Mouse (Mus musculus): Measurements from ENCODE around the gene Cyp1a1. TPM values are rescaled to one million over a fixed set of nuclear protein-coding genes. Genes with fewer than 3 reads are reported as not detected.

Gene Cyp1a1
- polyA plus RNA-seq, 1 experiment from 2014 or later, result 0.11 TPM

DNA sequence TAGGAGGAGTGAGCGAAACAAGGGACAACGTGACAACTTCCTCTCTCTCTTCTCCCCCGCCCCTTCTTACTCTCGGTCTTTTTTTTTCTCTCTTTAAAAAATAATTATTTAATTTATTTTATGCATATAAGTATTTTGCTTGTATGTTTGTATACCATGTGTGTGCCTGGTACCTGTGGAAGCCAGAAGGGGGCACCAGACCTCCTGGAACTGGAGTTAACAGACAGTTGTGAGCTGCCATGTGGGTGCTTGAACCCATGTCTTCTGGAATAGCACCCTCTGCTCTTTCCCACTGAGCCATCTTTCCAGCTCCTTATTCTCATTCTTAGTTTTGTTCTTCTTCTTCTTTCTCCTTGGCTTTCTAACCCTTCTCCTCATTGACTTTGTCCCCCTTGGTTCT, 28.8 kb upstream of the Cyp1a1 start:
- H3K9me3 ChIP-seq, result no peaks in the 10 kb centered on the region
- H3K4me3 ChIP-seq, result no peak overlapping the region
- no peak for ATAC-seq (ENCODE audit: borderline replicate concordance, extremely low read depth, low FRiP score, low TSS enrichment)
- peaks cover 17% of the 10 kb centered on the region for H3K4me1 ChIP-seq
- no peak overlapping the region for H3K4me2 ChIP-seq
- peaks cover 7% of the 10 kb centered on the region; the same call in 1 of the 2 replicates for H3K27me3 ChIP-seq
- H3K9ac ChIP-seq, result no peak overlapping the region
- no peak overlapping the region for H3K27ac ChIP-seq
- no peaks in the 10 kb centered on the region for H3K36me3 ChIP-seq
- WGBS, result 69% methylated on average over 4 of the region's 4 CpGs

DNA sequence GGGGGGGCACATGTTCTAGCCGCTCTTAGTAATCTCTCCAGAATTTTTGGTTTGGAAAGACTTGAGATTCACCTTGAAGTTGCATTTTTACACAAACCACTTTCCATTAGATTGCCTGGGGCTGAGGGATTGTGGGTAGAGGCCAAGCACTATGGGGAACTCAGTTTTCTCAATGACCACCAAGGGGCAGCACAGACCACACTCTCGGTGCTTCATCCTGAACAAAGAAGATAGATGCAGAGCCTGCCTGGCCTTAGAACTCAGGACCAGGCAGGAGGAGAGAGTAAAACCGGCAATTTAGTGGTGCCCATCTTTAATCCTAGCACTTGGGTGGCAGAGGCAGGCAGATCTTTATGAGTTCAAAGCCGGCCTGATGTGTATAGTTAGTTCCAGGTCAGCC, 28.0 kb upstream of the Cyp1a1 start:
- Histone ChIP-seq H3K27me3 (peaks cover 1% of the 10 kb centered on the region; the same call in 1 of the 2 replicates), H3K4me1 (peaks cover 17% of the 10 kb centered on the region), H3K36me3 (no peaks in the 10 kb centered on the region), H3K4me3 (no peak overlapping the region), H3K9me3 (no peaks in the 10 kb centered on the region), H3K9ac (no peak overlapping the region), H3K27ac (no peak overlapping the region), H3K4me2 (no peak overlapping the region)
- WGBS, result 16% methylated on average over 4 of the region's 4 CpGs
- ATAC-seq (ENCODE audit: borderline replicate concordance, extremely low read depth, low FRiP score, low TSS enrichment), result 0 out of 2 replicates have a peak, but pooled peaks have one; percentile 39

DNA sequence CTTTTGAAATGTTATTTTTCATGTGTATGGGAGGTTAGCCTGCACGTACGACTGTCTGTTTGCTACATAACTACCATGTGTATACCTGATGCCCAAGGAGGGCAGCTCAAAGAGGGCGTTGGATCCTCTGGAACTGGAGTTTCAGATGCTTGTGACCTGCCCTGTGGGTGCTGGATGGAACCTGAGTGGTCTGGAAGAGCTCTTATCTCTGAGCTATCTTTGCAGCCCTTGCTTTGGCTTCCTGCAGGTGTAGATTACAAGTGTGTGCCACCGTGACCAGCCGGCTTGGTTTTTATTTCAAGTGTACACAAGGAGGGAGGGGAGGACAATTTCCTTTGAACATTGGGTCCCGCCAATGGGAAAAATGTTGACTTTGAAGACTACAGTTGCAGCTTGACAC, 27.2 kb upstream of the Cyp1a1 start:
- Histone ChIP-seq H3K4me3 (no peak overlapping the region), H3K9ac (no peak overlapping the region), H3K4me2 (no peak overlapping the region), H3K4me1 (peaks cover 17% of the 10 kb centered on the region), H3K27ac (no peak overlapping the region), H3K36me3 (no peaks in the 10 kb centered on the region), H3K27me3 (no peaks in the 10 kb centered on the region), H3K9me3 (no peaks in the 10 kb centered on the region)
- 55% methylated on average over 6 of the region's 6 CpGs for WGBS
- ATAC-seq (ENCODE audit: borderline replicate concordance, extremely low read depth, low FRiP score, low TSS enrichment), result no peak

DNA sequence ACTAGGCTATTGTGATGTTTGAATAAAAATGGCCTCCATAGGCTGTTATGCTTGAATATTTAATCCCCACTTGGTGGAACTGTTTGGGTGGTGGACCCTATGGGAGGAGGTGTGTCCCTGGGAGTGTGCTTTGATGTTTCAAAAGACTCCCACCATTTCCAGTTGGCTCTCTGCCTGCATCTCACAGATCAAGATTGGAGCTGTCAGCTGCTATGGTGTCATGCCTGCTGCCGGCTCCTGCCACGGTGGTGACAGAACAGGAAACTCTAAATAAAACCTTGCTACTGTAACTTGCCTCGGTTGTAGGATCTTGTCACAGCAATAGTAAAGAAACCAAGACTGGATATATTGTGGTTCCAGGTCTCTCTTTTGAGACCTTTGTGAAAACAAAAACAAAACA, 26.2 kb upstream of the Cyp1a1 start:
- no peaks in the 10 kb centered on the region for H3K36me3 ChIP-seq
- ATAC-seq (ENCODE audit: borderline replicate concordance, extremely low read depth, low FRiP score, low TSS enrichment), result no peak
- H3K27ac ChIP-seq, result no peak overlapping the region
- H3K4me2 ChIP-seq, result no peak overlapping the region
- H3K9me3 ChIP-seq, result no peaks in the 10 kb centered on the region
- H3K27me3 ChIP-seq, result no peaks in the 10 kb centered on the region
- H3K4me1 ChIP-seq, result peaks cover 9% of the 10 kb centered on the region; the same call in 1 of the 2 replicates
- no peak overlapping the region for H3K4me3 ChIP-seq
- no peak overlapping the region for H3K9ac ChIP-seq
- 32% methylated on average over 3 of the region's 3 CpGs for WGBS

DNA sequence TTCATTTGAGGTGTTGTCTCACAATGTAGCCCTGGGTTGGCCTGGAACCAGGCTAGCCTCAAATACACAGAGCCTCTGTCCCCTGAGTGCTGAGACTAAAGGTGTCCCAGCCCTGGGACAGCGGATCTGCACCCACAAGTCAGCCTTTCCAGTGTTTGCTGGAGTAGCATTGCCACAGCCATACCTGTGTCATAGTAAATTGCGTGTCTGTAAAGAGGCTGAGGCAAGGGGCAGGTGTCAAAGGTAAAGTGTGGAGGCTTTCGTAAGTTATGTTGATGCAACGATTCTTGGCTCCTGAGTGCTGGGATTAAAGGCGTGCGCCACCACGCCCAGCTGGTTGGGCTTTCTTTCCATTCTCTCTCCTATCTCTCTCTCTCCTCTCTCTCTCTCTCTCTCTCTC, 23.1 kb upstream of the Cyp1a1 start:
- no peak overlapping the region for H3K9ac ChIP-seq

DNA sequence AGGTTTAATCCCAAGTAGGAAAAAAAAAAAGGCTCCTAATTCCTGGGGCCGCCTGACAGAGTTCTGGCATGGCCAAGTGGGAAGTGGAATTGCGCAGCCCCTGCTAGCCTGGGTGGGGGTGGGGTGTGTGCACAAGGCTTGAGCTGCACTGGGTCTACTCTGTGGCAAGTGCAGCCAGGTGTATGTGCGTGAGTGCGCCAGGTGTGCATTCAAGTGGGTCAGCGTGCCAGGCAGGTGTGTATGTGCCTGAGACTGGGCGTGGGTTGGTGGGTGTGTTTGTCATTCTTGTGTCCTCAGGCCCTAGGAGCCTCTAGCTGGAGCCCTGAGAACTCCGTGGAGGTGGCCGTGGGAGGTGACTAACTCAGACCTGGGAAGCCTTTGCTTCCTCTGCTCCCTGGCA, 21.2 kb upstream of the Cyp1a1 start:
- H3K4me1 ChIP-seq, result no peaks in the 10 kb centered on the region
- ATAC-seq (ENCODE audit: borderline replicate concordance, extremely low read depth, low FRiP score, low TSS enrichment), result peak; percentile 70
- no peaks in the 10 kb centered on the region for H3K27me3 ChIP-seq
- H3K4me3 ChIP-seq, result no peak overlapping the region
- no peak overlapping the region for H3K9ac ChIP-seq
- no peaks in the 10 kb centered on the region for H3K36me3 ChIP-seq
- no peaks in the 10 kb centered on the region for H3K9me3 ChIP-seq
- H3K4me2 ChIP-seq, result no peak overlapping the region
- 64% methylated on average over 8 of the region's 8 CpGs for WGBS
- H3K27ac ChIP-seq, result 0 out of 2 replicates have a peak overlapping the region, but pooled peaks have one; percentile 1

More for the DNA sequence above, 23.1 kb upstream of the Cyp1a1 start:
- H3K9me3 ChIP-seq, result no peaks in the 10 kb centered on the region
- no peaks in the 10 kb centered on the region for H3K4me1 ChIP-seq
- whole genome bisulfite sequencing, result 36% methylated on average over 7 of the region's 7 CpGs
- no peaks in the 10 kb centered on the region for H3K36me3 ChIP-seq
- no peak overlapping the region for H3K4me3 ChIP-seq
- H3K27me3 ChIP-seq, result no peaks in the 10 kb centered on the region
- H3K27ac ChIP-seq, result no peak overlapping the region
- no peak for ATAC-seq (ENCODE audit: borderline replicate concordance, extremely low read depth, low FRiP score, low TSS enrichment)
- H3K4me2 ChIP-seq, result no peak overlapping the region

DNA sequence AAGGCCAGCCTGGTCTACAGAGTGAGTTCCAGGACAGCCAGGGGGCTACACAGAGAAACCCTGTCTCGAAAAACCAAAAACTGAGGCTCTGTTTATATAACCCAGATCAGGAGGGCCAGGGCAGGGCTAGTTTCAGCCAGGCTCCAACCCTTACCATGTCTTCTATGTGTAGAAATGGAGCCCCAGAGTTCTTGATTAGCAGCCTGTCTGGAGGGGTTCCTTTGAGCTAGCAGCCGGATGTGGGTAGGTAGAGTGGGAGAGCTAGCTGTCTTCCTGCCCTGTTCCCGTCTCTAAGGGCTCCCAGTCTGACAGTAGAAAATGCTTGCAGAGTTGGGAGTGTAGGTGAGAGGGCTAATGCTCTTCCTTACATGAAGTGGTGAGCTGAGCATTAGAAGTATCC, 20.6 kb upstream of the Cyp1a1 start:
- no peak overlapping the region for H3K9ac ChIP-seq
- no peaks in the 10 kb centered on the region for H3K9me3 ChIP-seq
- 48% methylated on average over 3 of the region's 3 CpGs for WGBS
- H3K4me2 ChIP-seq, result no peak overlapping the region
- peak overlapping the region; percentile 57; the same call in 1 of the 2 replicates for H3K27ac ChIP-seq
- no peaks in the 10 kb centered on the region for H3K27me3 ChIP-seq
- no peak overlapping the region for H3K4me3 ChIP-seq
- H3K4me1 ChIP-seq, result no peaks in the 10 kb centered on the region
- H3K36me3 ChIP-seq, result no peaks in the 10 kb centered on the region
- no peak for ATAC-seq (ENCODE audit: borderline replicate concordance, extremely low read depth, low FRiP score, low TSS enrichment)

DNA sequence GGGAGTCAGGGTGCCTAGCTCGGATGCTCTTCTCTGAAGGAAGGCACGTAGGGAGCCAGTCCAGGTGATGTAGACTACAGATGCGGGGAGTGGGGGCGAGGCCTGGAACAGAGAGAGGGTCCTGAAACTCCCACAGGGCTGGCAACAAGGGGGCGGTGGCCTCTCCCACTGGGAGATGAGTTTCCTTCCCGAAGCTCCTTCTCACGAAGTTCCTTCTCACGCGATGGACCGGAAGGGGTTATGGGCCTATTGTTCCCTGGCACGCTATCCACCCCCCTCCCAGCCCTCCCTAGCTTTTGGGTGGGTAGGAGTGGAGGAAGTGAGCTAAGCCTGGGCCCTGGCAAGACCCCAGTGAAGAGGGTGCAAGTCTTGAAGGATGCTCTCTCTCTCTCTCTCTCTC, 19.9 kb upstream of the Cyp1a1 start:
- 59% methylated on average over 11 of the region's 11 CpGs for WGBS
- no peaks in the 10 kb centered on the region for H3K9me3 ChIP-seq
- no peak overlapping the region for H3K9ac ChIP-seq
- H3K27ac ChIP-seq, result peak overlapping the region; percentile 57; the same call in 1 of the 2 replicates
- no peaks in the 10 kb centered on the region for H3K4me1 ChIP-seq
- H3K4me2 ChIP-seq, result no peak overlapping the region
- H3K27me3 ChIP-seq, result no peaks in the 10 kb centered on the region
- peak; percentile 62; the same call in 1 of the 2 replicates for ATAC-seq (ENCODE audit: borderline replicate concordance, extremely low read depth, low FRiP score, low TSS enrichment)
- no peak overlapping the region for H3K4me3 ChIP-seq
- no peaks in the 10 kb centered on the region for H3K36me3 ChIP-seq

DNA sequence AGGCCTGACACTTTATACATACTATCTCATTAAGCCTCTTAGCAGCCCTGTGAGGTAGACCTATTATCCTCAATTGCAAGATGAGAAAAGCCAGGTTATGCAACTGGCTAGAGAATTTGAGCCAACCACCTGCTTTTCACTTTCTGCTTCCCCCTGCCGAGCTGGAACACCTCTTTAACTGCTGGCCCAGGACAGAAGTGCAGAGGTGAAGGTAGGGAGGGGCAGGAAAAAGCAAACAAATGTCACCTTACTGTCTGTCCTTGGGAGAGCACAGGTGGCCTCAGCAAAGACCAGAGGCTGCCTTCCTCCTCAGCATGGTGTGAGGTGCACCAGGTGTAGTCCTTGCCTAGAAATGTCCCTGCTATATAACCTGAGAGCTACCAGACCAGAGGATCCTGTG, 19.5 kb upstream of the Cyp1a1 start:
- Histone ChIP-seq H3K36me3 (no peaks in the 10 kb centered on the region), H3K4me2 (no peak overlapping the region), H3K27me3 (no peaks in the 10 kb centered on the region), H3K9me3 (no peaks in the 10 kb centered on the region), H3K4me3 (no peak overlapping the region), H3K9ac (no peak overlapping the region), H3K27ac (no peak overlapping the region), H3K4me1 (no peaks in the 10 kb centered on the region)
- 16% methylated on average over 1 of the region's 1 CpGs for WGBS
- no peak for ATAC-seq (ENCODE audit: borderline replicate concordance, extremely low read depth, low FRiP score, low TSS enrichment)

DNA sequence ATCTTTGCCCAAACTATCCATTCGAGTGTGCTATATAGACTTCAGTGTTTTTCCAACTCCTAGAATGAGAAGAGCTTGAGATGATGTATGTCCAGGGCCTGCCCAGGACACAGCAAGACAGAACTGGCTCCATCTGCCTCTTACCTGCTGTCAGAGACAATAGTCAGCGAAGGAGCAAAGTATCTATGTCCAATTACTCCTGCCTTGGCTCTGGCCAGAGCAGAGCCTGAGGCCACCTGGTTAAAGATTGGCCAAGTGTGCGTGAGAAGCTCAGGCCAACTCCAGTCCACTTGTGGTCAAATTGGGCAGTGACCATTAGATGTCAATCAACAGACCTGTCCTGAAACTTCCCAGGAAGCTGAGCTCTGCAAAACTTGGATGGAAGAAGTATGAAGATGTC, 18.2 kb upstream of the Cyp1a1 start:
- 77% methylated on average over 3 of the region's 3 CpGs for WGBS
- ATAC-seq (ENCODE audit: borderline replicate concordance, extremely low read depth, low FRiP score, low TSS enrichment), result no peak
- H3K9ac ChIP-seq, result no peak overlapping the region
- no peaks in the 10 kb centered on the region for H3K9me3 ChIP-seq
- no peaks in the 10 kb centered on the region for H3K27me3 ChIP-seq
- no peak overlapping the region for H3K4me3 ChIP-seq
- no peaks in the 10 kb centered on the region for H3K4me1 ChIP-seq
- H3K36me3 ChIP-seq, result no peaks in the 10 kb centered on the region
- H3K4me2 ChIP-seq, result no peak overlapping the region
- no peak overlapping the region for H3K27ac ChIP-seq

DNA sequence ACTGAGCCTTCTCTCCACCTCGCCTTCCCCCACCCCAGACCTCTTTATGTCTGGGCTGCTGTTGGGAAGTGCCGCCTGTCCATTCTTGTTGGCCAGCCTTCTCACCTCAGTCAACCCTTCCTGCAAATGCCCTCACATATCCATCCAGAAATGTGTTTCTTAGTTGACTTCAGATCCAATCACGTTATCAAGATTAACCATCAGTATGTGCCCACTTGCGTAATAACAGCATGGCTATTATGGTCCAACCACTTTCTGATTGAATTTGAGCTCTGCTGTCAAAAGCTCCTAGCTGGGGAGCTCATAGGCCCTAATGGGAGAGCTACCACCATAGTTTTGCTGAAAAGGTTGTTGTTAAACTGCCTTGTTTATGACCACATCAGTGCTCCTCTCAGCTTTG, 16.7 kb upstream of the Cyp1a1 start:
- WGBS, result 81% methylated on average over 4 of the region's 4 CpGs
- H3K4me2 ChIP-seq, result no peak overlapping the region
- H3K9me3 ChIP-seq, result no peaks in the 10 kb centered on the region
- no peak overlapping the region for H3K4me3 ChIP-seq
- no peak overlapping the region for H3K27ac ChIP-seq
- no peaks in the 10 kb centered on the region for H3K27me3 ChIP-seq
- H3K9ac ChIP-seq, result no peak overlapping the region
- no peaks in the 10 kb centered on the region for H3K4me1 ChIP-seq
- H3K36me3 ChIP-seq, result no peaks in the 10 kb centered on the region
- ATAC-seq (ENCODE audit: borderline replicate concordance, extremely low read depth, low FRiP score, low TSS enrichment), result no peak

DNA sequence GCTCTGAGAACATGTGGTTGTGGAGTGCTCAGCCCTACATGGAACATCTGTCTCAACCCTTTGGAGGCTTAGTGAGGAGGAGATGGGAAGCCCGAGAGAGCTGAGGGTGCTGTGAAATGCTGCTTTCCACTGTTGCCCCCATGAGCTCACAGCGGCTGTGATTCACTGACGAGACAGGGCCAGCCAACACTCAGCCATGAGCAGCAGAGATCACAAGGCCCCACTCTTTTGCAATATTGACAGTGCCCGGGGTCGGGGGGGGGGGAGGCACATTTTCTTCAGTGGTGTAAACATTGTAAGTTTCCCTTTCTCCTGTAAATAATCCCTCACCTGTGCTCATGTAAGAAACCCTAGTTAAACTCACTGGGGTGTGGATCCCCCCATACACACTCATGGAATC, 16.2 kb upstream of the Cyp1a1 start:
- H3K4me3 ChIP-seq, result no peak overlapping the region
- no peak overlapping the region for H3K4me2 ChIP-seq
- ATAC-seq (ENCODE audit: borderline replicate concordance, extremely low read depth, low FRiP score, low TSS enrichment), result no peak
- H3K36me3 ChIP-seq, result no peaks in the 10 kb centered on the region
- H3K27ac ChIP-seq, result no peak overlapping the region
- 76% methylated on average over 5 of the region's 5 CpGs for WGBS
- H3K9me3 ChIP-seq, result no peaks in the 10 kb centered on the region
- H3K9ac ChIP-seq, result no peak overlapping the region
- no peaks in the 10 kb centered on the region for H3K4me1 ChIP-seq
- H3K27me3 ChIP-seq, result no peaks in the 10 kb centered on the region

DNA sequence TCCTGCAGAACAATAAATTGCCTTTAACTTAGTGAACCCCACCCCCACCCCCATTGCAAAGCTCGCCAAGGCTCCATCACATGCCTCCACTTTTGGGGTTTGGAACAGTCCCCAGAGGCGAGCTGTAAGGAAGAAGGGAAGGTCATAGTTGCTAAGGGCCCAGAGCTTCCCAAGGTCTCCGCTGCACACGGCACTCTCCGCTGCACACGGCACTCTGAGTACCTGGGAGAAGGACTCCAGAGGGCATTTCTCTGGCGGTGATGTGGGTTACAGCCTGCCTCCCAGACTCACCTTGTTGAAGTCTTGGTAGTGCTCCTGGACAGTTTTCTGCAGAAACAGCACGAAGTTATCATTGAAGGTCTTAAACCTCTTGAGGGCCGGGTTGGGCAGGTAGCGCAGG, 6.3 kb upstream of the Cyp1a1 start:
- ATAC-seq (ENCODE audit: borderline replicate concordance, extremely low read depth, low FRiP score, low TSS enrichment), result no peak
- 74% methylated on average over 10 of the region's 10 CpGs for WGBS

More for the DNA sequence above, 6.3 kb upstream of the Cyp1a1 start:
- no peak overlapping the region for H3K9ac ChIP-seq
- no peak overlapping the region for H3K27ac ChIP-seq
- no peaks in the 10 kb centered on the region for H3K9me3 ChIP-seq
- H3K27me3 ChIP-seq, result no peaks in the 10 kb centered on the region
- H3K36me3 ChIP-seq, result no peaks in the 10 kb centered on the region
- H3K4me2 ChIP-seq, result no peak overlapping the region
- H3K4me3 ChIP-seq, result no peak overlapping the region
- no peaks in the 10 kb centered on the region for H3K4me1 ChIP-seq
